Mouse (Mus musculus) CH12.LX (cell line): ENCODE measurements at regions not wholly inside any gene's neighbourhood (a gene's known extent, or its start where the extent isn't known, plus 50 kb on each side); places are given as distances from the start of the nearest gene placed in this dataset.

Experiments
- DNase-seq: peaks from one replicate; pipeline ENCODE4 v3.0.0-alpha.2; 2013; ENCODE audit errors: extremely low read depth
- H3K27ac ChIP-seq: 2 replicates; pipeline ENCODE4 v1.5.1; 2012; ENCODE audit warnings: low read depth, mild to moderate bottlenecking, control low read depth, moderate library complexity; ENCODE audit not compliant: insufficient read depth
- H3K27me3 ChIP-seq: replicated peaks from 2 replicates; pipeline ENCODE3; 2012; ENCODE audit warnings: inconsistent platforms
- H3K36me3 ChIP-seq, 2 experiments: replicated peaks in 1 of 2; 2 replicates each; pipeline versions ENCODE3 to v1.6.1; 2012; ENCODE audit warnings: inconsistent platforms in 1 of 2, low read length in 1 of 2, mild to moderate bottlenecking in 1 of 2, mixed read lengths in 1 of 2, moderate library complexity in 1 of 2; ENCODE audit not compliant: control insufficient read depth in 1 of 2, insufficient read depth in 1 of 2
- H3K4me1 ChIP-seq, 2 experiments: 2 replicates each; pipeline ENCODE4 v1.6.1; 2012; ENCODE audit warnings: inconsistent platforms in 1 of 2, moderate library complexity in 1 of 2; ENCODE audit not compliant: insufficient read depth in 2 of 2, control insufficient read depth in 1 of 2
- H3K4me2 ChIP-seq: 2 replicates; pipeline ENCODE4 v1.6.1; 2012; ENCODE audit warnings: low read depth, mild to moderate bottlenecking, control low read depth; ENCODE audit not compliant: poor library complexity, insufficient read depth, severe bottlenecking
- H3K4me3 ChIP-seq, 3 experiments: fragments of 150-350 bp in 1 of 3; sonication (generic) in 1 of 3; replicated peaks in 1 of 3; 2 replicates each; pipeline versions ENCODE3 to v1.5.1; 2011 to 2012; ENCODE audit warnings: low read depth in 2 of 3, low read length in 2 of 3, mild to moderate bottlenecking in 2 of 3, moderate library complexity in 2 of 3, control low read depth in 1 of 3, improper control_type of control experiment in 1 of 3, inconsistent platforms in 1 of 3, mixed read lengths in 1 of 3; ENCODE audit not compliant: poor library complexity in 1 of 3
- H3K79me2 ChIP-seq: replicated peaks from 2 replicates; pipeline ENCODE4 v1.6.1; 2012; ENCODE audit warnings: mild to moderate bottlenecking, moderate library complexity; ENCODE audit not compliant: control insufficient read depth, poor library complexity, insufficient read depth, severe bottlenecking; ENCODE audit errors: extremely low read depth
- H3K9ac ChIP-seq: 2 replicates; pipeline ENCODE4 v1.6.1; 2012; ENCODE audit warnings: low read depth, mild to moderate bottlenecking, control low read depth, moderate library complexity; ENCODE audit not compliant: insufficient read depth
- H3K9me3 ChIP-seq: replicated peaks from 2 replicates; pipeline ENCODE3; 2012; ENCODE audit warnings: low read length, inconsistent platforms, mixed read lengths
- CHD1 ChIP-seq: IDR thresholded peaks from 2 replicates; pipeline ENCODE4 v1.6.1; 2012; ENCODE audit warnings: low read depth, low read length, improper control_type of control experiment, inconsistent platforms
- CHD2 ChIP-seq: IDR thresholded peaks from 2 replicates; pipeline ENCODE4 v1.6.1; 2011; ENCODE audit warnings: low read length, improper control_type of control experiment
- E2F4 ChIP-seq: IDR thresholded peaks from 2 replicates; pipeline ENCODE4 v1.6.1; 2011; ENCODE audit warnings: low read depth, low read length, improper control_type of control experiment; ENCODE audit not compliant: insufficient replicate concordance
- EP300 ChIP-seq: IDR thresholded peaks from 2 replicates; pipeline ENCODE4 v1.6.1; 2011; ENCODE audit warnings: low read length, improper control_type of control experiment
- JUN ChIP-seq: IDR thresholded peaks from 2 replicates; pipeline ENCODE4 v1.6.1; 2011; ENCODE audit warnings: low read depth, mild to moderate bottlenecking, low read length, improper control_type of control experiment, moderate library complexity; ENCODE audit not compliant: insufficient read depth
- JUND ChIP-seq: conservative IDR thresholded peaks from 2 replicates; pipeline ENCODE4 v1.6.1; 2011; ENCODE audit warnings: low read depth, low read length, improper control_type of control experiment
- MAFK ChIP-seq: IDR thresholded peaks from 2 replicates; pipeline ENCODE4 v1.6.1; 2011; ENCODE audit warnings: low read length, improper control_type of control experiment; ENCODE audit not compliant: insufficient replicate concordance
- MAZ ChIP-seq: IDR thresholded peaks from 2 replicates; pipeline ENCODE4 v1.6.1; 2012; ENCODE audit warnings: low read depth, mild to moderate bottlenecking, inconsistent platforms, low read length, improper control_type of control experiment, moderate library complexity
- MEF2A ChIP-seq: IDR thresholded peaks from 2 replicates; pipeline ENCODE4 v1.6.1; 2014; ENCODE audit warnings: low read depth, mild to moderate bottlenecking, inconsistent platforms, low read length, improper control_type of control experiment, borderline replicate concordance
- MYC ChIP-seq: IDR thresholded peaks from 2 replicates; pipeline ENCODE4 v1.6.1; 2011; ENCODE audit warnings: low read depth, mild to moderate bottlenecking, improper control_type of control experiment, low read length
- NRF1 ChIP-seq: IDR thresholded peaks from 2 replicates; pipeline ENCODE4 v1.6.1; 2014; ENCODE audit warnings: low read depth, mild to moderate bottlenecking, inconsistent platforms, low read length, improper control_type of control experiment, moderate library complexity
- RAD21 ChIP-seq: IDR thresholded peaks from 2 replicates; pipeline ENCODE4 v1.6.1; 2011; ENCODE audit warnings: low read depth, mild to moderate bottlenecking, low read length, improper control_type of control experiment, moderate library complexity
- UBTF ChIP-seq: IDR thresholded peaks from 2 replicates; pipeline ENCODE4 v1.6.1; 2012; ENCODE audit warnings: low read depth, mild to moderate bottlenecking, inconsistent platforms, low read length, improper control_type of control experiment, moderate library complexity
- USF1 ChIP-seq: IDR thresholded peaks from 2 replicates; pipeline ENCODE4 v1.6.1; 2014; ENCODE audit warnings: low read depth, mild to moderate bottlenecking, inconsistent platforms, low read length, improper control_type of control experiment
- USF2 ChIP-seq: conservative IDR thresholded peaks from 2 replicates; pipeline ENCODE4 v1.6.1; 2011; ENCODE audit warnings: low read depth, low read length, improper control_type of control experiment
- ZC3H11A ChIP-seq: IDR thresholded peaks from 2 replicates; pipeline ENCODE4 v1.6.1; 2012; ENCODE audit warnings: low read depth, mild to moderate bottlenecking, inconsistent platforms, low read length, improper control_type of control experiment
- ZKSCAN1 ChIP-seq: IDR thresholded peaks from 2 replicates; pipeline ENCODE4 v1.6.1; 2012; ENCODE audit warnings: low read depth, inconsistent platforms, low read length, improper control_type of control experiment, borderline replicate concordance
- ZMIZ1 ChIP-seq: IDR thresholded peaks from 2 replicates; pipeline ENCODE4 v1.6.1; 2012; ENCODE audit warnings: low read depth, mild to moderate bottlenecking, inconsistent platforms, low read length, improper control_type of control experiment
- dilution Hi-C: fragments of 300-500 bp; cut with MboI; formaldehyde crosslinking; loops from 2 replicates; pipeline ENCODE4 v1.14.3; 2020; ENCODE audit warnings: low sequenced_read_pairs; ENCODE audit not compliant: extremely low pct_unique_long_range_greater_than_20kb, extremely low pct_ligation_motif_present
- in situ Hi-C: fragments of 300-500 bp; cut with MboI; formaldehyde crosslinking; loops from 3 replicates; pipeline ENCODE4 v1.14.3; 2019; ENCODE audit warnings: low sequenced_read_pairs, low pct_ligation_motif_present, low pct_unique_long_range_greater_than_20kb, mixed read lengths

DNA sequence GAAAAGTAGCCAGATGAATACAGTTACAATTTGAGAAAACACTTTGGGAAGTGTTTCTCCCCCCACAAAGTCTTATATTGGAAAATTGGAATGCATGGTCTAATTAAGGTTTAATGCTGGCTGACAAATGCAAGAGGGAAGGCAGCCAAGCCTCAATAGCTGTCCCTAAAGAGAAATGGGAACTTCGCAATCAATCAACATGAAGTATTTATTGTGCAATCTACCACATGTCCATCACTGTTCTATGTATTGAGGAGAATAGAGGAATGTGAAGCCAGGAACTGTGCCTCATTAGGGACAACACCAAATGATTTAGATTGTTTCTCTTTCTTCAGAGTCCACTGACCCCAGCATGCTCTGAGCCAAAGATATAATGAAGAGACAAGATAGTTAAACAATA lies 715.7 kb upstream of the Slc8a1 start:
- no peaks in the 10 kb centered on the region for H3K79me2 ChIP-seq
- H3K4me2 ChIP-seq = no peak overlapping the region
- no peaks in the 10 kb centered on the region for H3K27me3 ChIP-seq
- no peak for TF ChIP-seq ZC3H11A
- TF ChIP-seq USF2 = no peak
- no peak for TF ChIP-seq UBTF
- TF ChIP-seq MEF2A = no peak
- TF ChIP-seq JUN = no peak
- TF ChIP-seq CHD2 = no peak
- no peak for TF ChIP-seq CHD1
- no peak for TF ChIP-seq MYC
- no peak for TF ChIP-seq MAFK
- no peak for TF ChIP-seq MAZ
- TF ChIP-seq E2F4 = no peak
- no peak for TF ChIP-seq RAD21
- TF ChIP-seq EP300 = no peak
- TF ChIP-seq JUND = no peak
- TF ChIP-seq ZMIZ1 = no peak
- no peak for TF ChIP-seq ZKSCAN1
- TF ChIP-seq NRF1 = no peak
- TF ChIP-seq USF1 = no peak
- H3K36me3 ChIP-seq = no peaks in the 10 kb centered on the region
- no peak overlapping the region for H3K9ac ChIP-seq
- no peak overlapping the region for H3K27ac ChIP-seq
- H3K4me1 ChIP-seq = no peaks in the 10 kb centered on the region
- dilution Hi-C loops (no loop called here), in situ Hi-C loops (no loop called here)
- peaks cover 18% of the 10 kb centered on the region for H3K9me3 ChIP-seq
- DNase-seq = no peak
- H3K4me3 ChIP-seq = no peak overlapping the region

DNA sequence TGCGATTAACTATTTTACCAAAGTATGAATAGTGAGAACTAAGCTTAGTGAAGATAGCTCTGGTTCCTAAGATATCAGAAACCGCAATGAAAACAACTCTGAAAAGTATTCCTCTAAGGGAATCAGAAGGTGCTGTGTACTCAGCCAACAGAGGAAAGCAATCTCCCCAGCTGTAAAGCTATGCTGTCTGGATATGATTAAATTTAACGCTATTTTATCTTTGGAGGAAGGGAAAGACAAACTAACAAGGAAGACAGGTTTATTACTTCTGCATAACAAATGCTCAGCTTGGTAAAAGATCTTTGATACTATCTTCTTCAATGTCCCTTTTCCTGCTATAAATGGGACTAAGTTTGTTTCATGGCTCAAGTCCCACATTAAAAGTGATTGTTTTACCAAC lies 700.9 kb upstream of the Slc8a1 start:
- in situ Hi-C loops = no loop called here
- no peak for DNase-seq
- H3K4me1 ChIP-seq = no peaks in the 10 kb centered on the region
- H3K9ac ChIP-seq = no peak overlapping the region
- H3K36me3 ChIP-seq = no peaks in the 10 kb centered on the region
- no peak overlapping the region for H3K4me3 ChIP-seq
- H3K4me2 ChIP-seq = no peak overlapping the region
- H3K9me3 ChIP-seq = peaks cover 22% of the 10 kb centered on the region
- TF ChIP-seq E2F4 = no peak
- TF ChIP-seq, all 38 proteins: peak for 0
- dilution Hi-C loops = no loop called here
- H3K27me3 ChIP-seq = no peaks in the 10 kb centered on the region
- H3K79me2 ChIP-seq = no peaks in the 10 kb centered on the region
- no peak overlapping the region for H3K27ac ChIP-seq
